Mouse (Mus musculus): Measurements from ENCODE around the gene Ppp1r15b. TPM values are rescaled to one million over a fixed set of nuclear protein-coding genes. Genes with fewer than 3 reads are reported as not detected.

Ppp1r15b gene
- polyA plus RNA-seq, 1 experiment from 2014 or later, result 22.3 TPM

GRCm38 (mm10) chr1:133162981-133163380, 32.0 kb downstream of the Ppp1r15b start:
- Histone ChIP-seq H3K27ac (ENCODE audit: low read length) (no peak overlapping the region), H3K27me3 (ENCODE audit: control insufficient read depth, insufficient read depth, low read length) (peaks cover 58% of the 10 kb centered on the region), H3K36me3 (ENCODE audit: control insufficient read depth, insufficient read depth) (no peaks in the 10 kb centered on the region), H3K4me2 (ENCODE audit: low read depth, low read length) (no peak overlapping the region), H3K4me3 (ENCODE audit: low read length) (no peak overlapping the region), H3K9me3 (replicated peaks; ENCODE audit: control insufficient read depth, low read length) (no peaks in the 10 kb centered on the region), H3K4me1 (ENCODE audit: control insufficient read depth, insufficient read depth, low read length) (peaks cover 13% of the 10 kb centered on the region), H3K9ac (ENCODE audit: low read length) (no peak overlapping the region)
- WGBS, result 52% methylated on average over 8 of the region's 8 CpGs
- ATAC-seq (replicated peaks; ENCODE audit: extremely low read depth, insufficient read depth, low FRiP score), result no peak

GRCm38 (mm10) chr1:133163820-133164431, 33.0 kb downstream of the Ppp1r15b start, which contains the start of gene Plekha6:
TSS of gene Plekha6 (plus strand) at chr1:133164210.
- peaks cover 58% of the 10 kb centered on the region for H3K27me3 ChIP-seq (ENCODE audit: control insufficient read depth, insufficient read depth, low read length)
- no peak for ATAC-seq (replicated peaks; ENCODE audit: extremely low read depth, insufficient read depth, low FRiP score)
- peaks cover 15% of the 10 kb centered on the region for H3K4me1 ChIP-seq (ENCODE audit: control insufficient read depth, insufficient read depth, low read length)
- peak within 1 kb of the TSS; percentile 90 for H3K4me2 ChIP-seq (ENCODE audit: low read depth, low read length)
- WGBS, result 1% methylated on average over 67 of the region's 68 CpGs
- no peaks in the 10 kb centered on the region for H3K9me3 ChIP-seq (replicated peaks; ENCODE audit: control insufficient read depth, low read length)
- no peak within 1 kb of the TSS for H3K27ac ChIP-seq (ENCODE audit: low read length)
- H3K9ac ChIP-seq (ENCODE audit: low read length), result peak within 1 kb of the TSS; percentile 61
- H3K36me3 ChIP-seq (ENCODE audit: control insufficient read depth, insufficient read depth), result no peaks in the 10 kb centered on the region
- peak within 1 kb of the TSS; percentile 53 for H3K4me3 ChIP-seq (ENCODE audit: low read length)

GRCm38 (mm10) chr1:133164591-133165011, 33.7 kb downstream of the Ppp1r15b start:
- ATAC-seq (replicated peaks; ENCODE audit: extremely low read depth, insufficient read depth, low FRiP score), result no peak
- H3K4me3 ChIP-seq (ENCODE audit: low read length), result peak overlapping the region; percentile 53
- H3K27ac ChIP-seq (ENCODE audit: low read length), result no peak overlapping the region
- H3K27me3 ChIP-seq (ENCODE audit: control insufficient read depth, insufficient read depth, low read length), result peaks cover 58% of the 10 kb centered on the region
- H3K4me1 ChIP-seq (ENCODE audit: control insufficient read depth, insufficient read depth, low read length), result peaks cover 9% of the 10 kb centered on the region; the same call in 1 of the 2 replicates
- H3K4me2 ChIP-seq (ENCODE audit: low read depth, low read length), result peak overlapping the region; percentile 90
- H3K9me3 ChIP-seq (replicated peaks; ENCODE audit: control insufficient read depth, low read length), result no peaks in the 10 kb centered on the region
- no peaks in the 10 kb centered on the region for H3K36me3 ChIP-seq (ENCODE audit: control insufficient read depth, insufficient read depth)
- peak overlapping the region; percentile 61; the same call in 1 of the 2 replicates for H3K9ac ChIP-seq (ENCODE audit: low read length)
- WGBS, result 3% methylated on average over 10 of the region's 10 CpGs

- Histone ChIP-seq H3K4me1 (ENCODE audit: control insufficient read depth, insufficient read depth, low read length) (peaks cover 9% of the 10 kb centered on the region; the same call in 1 of the 2 replicates), H3K9ac (ENCODE audit: low read length) (no peak overlapping the region), H3K9me3 (replicated peaks; ENCODE audit: control insufficient read depth, low read length) (no peaks in the 10 kb centered on the region), H3K4me2 (ENCODE audit: low read depth, low read length) (no peak overlapping the region), H3K27me3 (ENCODE audit: control insufficient read depth, insufficient read depth, low read length) (peaks cover 56% of the 10 kb centered on the region), H3K36me3 (ENCODE audit: control insufficient read depth, insufficient read depth) (no peaks in the 10 kb centered on the region), H3K4me3 (ENCODE audit: low read length) (no peak overlapping the region; the same call in 1 of the 2 replicates), H3K27ac (ENCODE audit: low read length) (no peak overlapping the region)
- 34% methylated on average over 11 of the region's 11 CpGs for WGBS
- ATAC-seq (replicated peaks; ENCODE audit: extremely low read depth, insufficient read depth, low FRiP score), result no peak
Observed at GRCm38 (mm10) chr1:133165111-133165510, 34.2 kb downstream of the Ppp1r15b start.

GRCm38 (mm10) chr1:133168318-133169060, 37.5 kb downstream of the Ppp1r15b start:
- Histone ChIP-seq H3K9ac (ENCODE audit: low read length) (no peak overlapping the region), H3K27me3 (ENCODE audit: control insufficient read depth, insufficient read depth, low read length) (peaks cover 32% of the 10 kb centered on the region), H3K4me3 (ENCODE audit: low read length) (no peak overlapping the region), H3K36me3 (ENCODE audit: control insufficient read depth, insufficient read depth) (no peaks in the 10 kb centered on the region), H3K4me2 (ENCODE audit: low read depth, low read length) (peak overlapping the region; percentile 33), H3K4me1 (ENCODE audit: control insufficient read depth, insufficient read depth, low read length) (peaks cover 7% of the 10 kb centered on the region; the same call in 1 of the 2 replicates), H3K9me3 (replicated peaks; ENCODE audit: control insufficient read depth, low read length) (no peaks in the 10 kb centered on the region), H3K27ac (ENCODE audit: low read length) (no peak overlapping the region)
- WGBS, result 40% methylated on average over 19 of the region's 19 CpGs
- no peak for ATAC-seq (replicated peaks; ENCODE audit: extremely low read depth, insufficient read depth, low FRiP score)

- 0 out of 2 replicates have a peak, but pooled peaks cover 4% of the 10 kb centered on the region for H3K4me1 ChIP-seq (ENCODE audit: control insufficient read depth, insufficient read depth, low read length)
- no peak overlapping the region for H3K4me3 ChIP-seq (ENCODE audit: low read length)
- H3K9me3 ChIP-seq (replicated peaks; ENCODE audit: control insufficient read depth, low read length), result no peaks in the 10 kb centered on the region
- no peaks in the 10 kb centered on the region for H3K36me3 ChIP-seq (ENCODE audit: control insufficient read depth, insufficient read depth)
- peaks cover 18% of the 10 kb centered on the region for H3K27me3 ChIP-seq (ENCODE audit: control insufficient read depth, insufficient read depth, low read length)
- 85% methylated on average over 8 of the region's 8 CpGs for WGBS
- no peak overlapping the region for H3K4me2 ChIP-seq (ENCODE audit: low read depth, low read length)
- no peak overlapping the region for H3K9ac ChIP-seq (ENCODE audit: low read length)
- H3K27ac ChIP-seq (ENCODE audit: low read length), result no peak overlapping the region
- ATAC-seq (replicated peaks; ENCODE audit: extremely low read depth, insufficient read depth, low FRiP score), result no peak
Observed at GRCm38 (mm10) chr1:133170196-133170595, 39.3 kb downstream of the Ppp1r15b start.

GRCm38 (mm10) chr1:133171357-133171756, 40.4 kb downstream of the Ppp1r15b start:
- Histone ChIP-seq H3K4me3 (ENCODE audit: low read length) (no peak overlapping the region), H3K4me1 (ENCODE audit: control insufficient read depth, insufficient read depth, low read length) (0 out of 2 replicates have a peak, but pooled peaks cover 4% of the 10 kb centered on the region), H3K4me2 (ENCODE audit: low read depth, low read length) (no peak overlapping the region), H3K9me3 (replicated peaks; ENCODE audit: control insufficient read depth, low read length) (no peaks in the 10 kb centered on the region), H3K27me3 (ENCODE audit: control insufficient read depth, insufficient read depth, low read length) (peaks cover 11% of the 10 kb centered on the region), H3K36me3 (ENCODE audit: control insufficient read depth, insufficient read depth) (no peaks in the 10 kb centered on the region), H3K9ac (ENCODE audit: low read length) (no peak overlapping the region), H3K27ac (ENCODE audit: low read length) (no peak overlapping the region)
- WGBS, result 83% methylated on average over 9 of the region's 9 CpGs
- ATAC-seq (replicated peaks; ENCODE audit: extremely low read depth, insufficient read depth, low FRiP score), result no peak

GRCm38 (mm10) chr1:133175150-133175549, 44.2 kb downstream of the Ppp1r15b start:
- ATAC-seq (replicated peaks; ENCODE audit: extremely low read depth, insufficient read depth, low FRiP score), result no peak

More at GRCm38 (mm10) chr1:133175150-133175549, 44.2 kb downstream of the Ppp1r15b start:
- Histone ChIP-seq H3K4me2 (ENCODE audit: low read depth, low read length) (no peak overlapping the region), H3K36me3 (ENCODE audit: control insufficient read depth, insufficient read depth) (no peaks in the 10 kb centered on the region), H3K9ac (ENCODE audit: low read length) (no peak overlapping the region), H3K9me3 (replicated peaks; ENCODE audit: control insufficient read depth, low read length) (no peaks in the 10 kb centered on the region), H3K27ac (ENCODE audit: low read length) (no peak overlapping the region), H3K4me1 (ENCODE audit: control insufficient read depth, insufficient read depth, low read length) (no peaks in the 10 kb centered on the region), H3K27me3 (ENCODE audit: control insufficient read depth, insufficient read depth, low read length) (peaks cover 3% of the 10 kb centered on the region; the same call in 1 of the 2 replicates), H3K4me3 (ENCODE audit: low read length) (no peak overlapping the region)
- WGBS, result 63% methylated on average over 6 of the region's 6 CpGs
